Mouse (Mus musculus) neutrophil, adult 59 days (primary cell): ENCODE data around the gene Cdh1. TPM values are rescaled to one million over a fixed set of nuclear protein-coding genes. Genes with fewer than 3 reads are reported as not detected.

ENCODE experiments used
- total RNA-seq, 2 experiments: library from RNA; stranded (reverse); gene quantifications; 1 replicate in 1 of 2; 2 replicates in 1 of 2; pipeline ENCODE4 v1.2.4; 2023

Gene Cdh1
- total RNA-seq, result 1 to 10 TPM; 1.7 to 2.7 TPM

GRCm38 (mm10) chr8:106603131-106603819 is at the start of gene Cdh1:
TSS of gene Cdh1 (plus strand) at chr8:106603351.

GRCm38 (mm10) chr8:106573168-106573567 is 30.0 kb upstream of the Cdh1 start, which contains the start of gene Gm10073:
TSS of gene Gm10073 (minus strand) at chr8:106573461.

GRCm38 (mm10) chr8:106682971-106683668 is 80.0 kb downstream of the Cdh1 start, which contains the start of gene Tango6:
TSS of gene Tango6 (plus strand) at chr8:106683068.

Other genes with a start within 250 kb of the Cdh1 start
- 1 to 10 TPM; 3.2 to 3.9 TPM for gene Zfp90, start 188.0 kb upstream of the Cdh1 start, total RNA-seq
- not detected for gene 6030452D12Rik, start 102.8 kb upstream of the Cdh1 start, total RNA-seq
- not detected for gene Cdh3, start 92.5 kb upstream of the Cdh1 start, total RNA-seq
- gene Gm10073, start 29.9 kb upstream of the Cdh1 start, total RNA-seq, result 10 to 100 TPM; 62.3 to 72.8 TPM
- 1 to 10 TPM; 5.6 to 6.3 TPM for gene Tango6, start 79.7 kb downstream of the Cdh1 start, total RNA-seq